Mouse (Mus musculus): ENCODE measurements around the gene Ski. TPM values are rescaled to one million over a fixed set of nuclear protein-coding genes. Genes with fewer than 3 reads are reported as not detected.
A peak's percentile ranks its signal among the peaks of the same experiment; 100 is the strongest.

The Ski gene
- polyA plus RNA-seq, 1 experiment from 2014 or later, result 11.0 TPM

GRCm38 (mm10) chr4:155233878-155234277 lies 11.5 kb upstream of the Ski start:
- Histone ChIP-seq H3K4me1 (replicated peaks) (peaks cover 60% of the 10 kb centered on the region), H3K4me3 (peak overlapping the region; percentile 29; the same call in 1 of the 2 replicates), H3K36me3 (no peaks in the 10 kb centered on the region), H3K9ac (peak overlapping the region; percentile 55), H3K27me3 (no peaks in the 10 kb centered on the region), H3K9me3 (replicated peaks) (no peaks in the 10 kb centered on the region), H3K27ac (peak overlapping the region; percentile 99), H3K4me2 (peak overlapping the region; percentile 57)
- WGBS, result 3% methylated on average over 10 of the region's 10 CpGs
- peak; percentile 45 for ATAC-seq (replicated peaks; ENCODE audit: insufficient number of reproducible peaks, insufficient read depth, low FRiP score, low read depth)

DNA sequence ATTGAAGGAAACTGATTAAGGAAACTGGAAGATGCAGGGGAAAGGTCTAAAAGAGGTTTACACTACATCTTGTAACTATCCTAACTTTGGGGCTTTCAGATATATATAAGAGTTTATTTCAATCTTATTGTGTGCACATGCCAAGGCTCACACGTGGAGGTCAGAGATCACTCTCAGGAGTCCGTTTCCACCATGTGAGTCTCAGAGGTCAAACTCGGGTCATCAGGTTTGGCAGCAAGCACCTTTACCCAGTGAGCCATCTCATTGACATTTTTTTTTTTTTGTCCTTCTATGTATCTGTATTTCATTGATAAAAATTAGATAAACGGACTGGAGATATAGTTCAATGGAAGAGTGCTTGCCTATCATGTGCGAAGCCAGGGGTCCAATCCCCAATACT lies 6.1 kb upstream of the Ski start:
- Histone ChIP-seq H3K27ac (no peak overlapping the region), H3K4me2 (no peak overlapping the region), H3K9me3 (replicated peaks) (no peaks in the 10 kb centered on the region), H3K36me3 (no peaks in the 10 kb centered on the region), H3K4me1 (replicated peaks) (peaks cover 17% of the 10 kb centered on the region), H3K27me3 (no peaks in the 10 kb centered on the region), H3K4me3 (no peak overlapping the region), H3K9ac (no peak overlapping the region)
- WGBS, result 67% methylated on average over 5 of the region's 5 CpGs
- no peak for ATAC-seq (replicated peaks; ENCODE audit: insufficient number of reproducible peaks, insufficient read depth, low FRiP score, low read depth)

- no peak overlapping the region for H3K4me3 ChIP-seq
- no peak overlapping the region for H3K9ac ChIP-seq
- H3K9me3 ChIP-seq (replicated peaks), result no peaks in the 10 kb centered on the region
- H3K27me3 ChIP-seq, result no peaks in the 10 kb centered on the region
- no peak overlapping the region for H3K4me2 ChIP-seq
- no peak for ATAC-seq (replicated peaks; ENCODE audit: insufficient number of reproducible peaks, insufficient read depth, low FRiP score, low read depth)
- H3K4me1 ChIP-seq (replicated peaks), result peaks cover 13% of the 10 kb centered on the region
- H3K36me3 ChIP-seq, result no peaks in the 10 kb centered on the region
- H3K27ac ChIP-seq, result no peak overlapping the region
- WGBS, result 79% methylated on average over 4 of the region's 4 CpGs
These were observed 5.6 kb upstream of the Ski start for GRCm38 (mm10) chr4:155227986-155228385.

DNA sequence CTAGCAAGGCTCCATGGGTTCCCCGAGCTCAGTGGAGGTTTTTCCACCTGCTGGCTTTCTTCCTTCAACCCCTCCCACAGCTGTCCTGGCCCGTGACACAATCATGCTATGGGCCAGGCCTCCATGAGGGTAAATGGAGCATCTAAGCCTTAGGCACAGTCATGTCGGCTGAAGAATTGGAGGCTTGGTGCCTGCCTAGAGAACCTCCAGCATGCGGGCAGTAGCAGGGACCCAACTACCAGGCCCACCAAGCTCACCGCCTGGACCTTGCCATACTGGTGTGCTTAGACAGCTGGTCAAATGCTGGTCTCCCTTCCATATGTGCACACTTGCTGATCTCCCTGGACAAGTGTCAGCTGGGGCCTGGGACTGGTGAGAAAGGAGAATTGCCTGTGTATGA lies 3.5 kb upstream of the Ski start:
- no peaks in the 10 kb centered on the region for H3K36me3 ChIP-seq
- no peaks in the 10 kb centered on the region for H3K27me3 ChIP-seq
- ATAC-seq (replicated peaks; ENCODE audit: insufficient number of reproducible peaks, insufficient read depth, low FRiP score, low read depth), result no peak
- no peak overlapping the region for H3K9ac ChIP-seq
- peaks cover 10% of the 10 kb centered on the region for H3K4me1 ChIP-seq (replicated peaks)
- WGBS, result 82% methylated on average over 5 of the region's 5 CpGs
- H3K9me3 ChIP-seq (replicated peaks), result no peaks in the 10 kb centered on the region
- no peak overlapping the region for H3K4me3 ChIP-seq
- no peak overlapping the region for H3K27ac ChIP-seq
- no peak overlapping the region for H3K4me2 ChIP-seq

GRCm38 (mm10) chr4:155223594-155224528 lies 1.5 kb upstream of the Ski start:
- Histone ChIP-seq H3K27ac (peak overlapping the region; percentile 95), H3K4me1 (replicated peaks) (peaks cover 28% of the 10 kb centered on the region), H3K9me3 (replicated peaks) (no peaks in the 10 kb centered on the region), H3K36me3 (no peaks in the 10 kb centered on the region), H3K4me2 (peak overlapping the region; percentile 79), H3K4me3 (peak overlapping the region; percentile 91), H3K9ac (peak overlapping the region; percentile 73), H3K27me3 (no peaks in the 10 kb centered on the region)
- 33% methylated on average over 20 of the region's 20 CpGs for WGBS
- ATAC-seq (replicated peaks; ENCODE audit: insufficient number of reproducible peaks, insufficient read depth, low FRiP score, low read depth), result no peak

DNA sequence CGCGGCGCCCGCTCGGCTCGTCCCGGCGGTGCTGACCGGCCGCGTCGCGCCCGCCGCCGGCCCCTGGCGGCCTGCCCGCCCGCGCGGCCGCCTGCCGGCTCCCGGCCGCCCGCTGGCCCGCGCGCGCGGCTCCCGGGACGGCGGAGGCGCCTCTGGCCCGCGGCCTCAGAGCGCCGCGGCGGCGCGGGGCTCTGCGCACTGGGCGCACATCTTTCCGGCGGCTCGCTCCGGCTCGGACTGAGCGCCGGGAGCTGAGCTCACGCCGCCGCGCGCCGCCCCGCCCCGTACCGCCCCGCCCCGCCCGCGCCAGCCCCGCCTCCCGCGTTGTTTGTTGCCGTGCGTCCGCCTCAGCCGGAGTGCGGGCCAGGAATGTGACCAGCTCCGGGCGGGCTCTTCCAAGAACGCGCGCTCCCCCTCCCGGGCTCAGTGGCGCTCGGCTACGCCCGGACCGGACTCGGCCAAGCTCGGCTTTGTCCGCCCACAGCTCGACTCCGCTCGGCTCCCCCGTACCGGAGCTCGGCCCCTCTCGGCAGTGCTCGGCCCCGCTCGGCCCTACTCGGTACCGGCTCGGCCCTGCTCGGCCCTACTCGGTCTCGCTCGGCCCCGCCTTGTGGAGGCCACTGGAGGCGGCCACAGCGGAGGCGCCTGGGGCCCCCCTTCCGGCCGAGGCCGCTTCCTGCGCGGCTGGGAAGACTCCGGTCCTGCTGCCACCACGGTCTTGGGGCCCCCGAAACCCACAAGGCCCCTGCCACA lies 625 bp upstream of the Ski start:
- Histone ChIP-seq H3K36me3 (no peaks in the 10 kb centered on the region), H3K4me3 (peak overlapping the region; percentile 91), H3K9ac (peak overlapping the region; percentile 98), H3K4me2 (peak overlapping the region; percentile 89), H3K27me3 (no peaks in the 10 kb centered on the region), H3K4me1 (replicated peaks) (peaks cover 36% of the 10 kb centered on the region), H3K27ac (peak overlapping the region; percentile 95), H3K9me3 (replicated peaks) (no peaks in the 10 kb centered on the region)
- ATAC-seq (replicated peaks; ENCODE audit: insufficient number of reproducible peaks, insufficient read depth, low FRiP score, low read depth), result peak; percentile 97
- WGBS, result 1% methylated on average over 98 of the region's 116 CpGs

- H3K9ac ChIP-seq, result peak overlapping the region; percentile 98
- H3K4me3 ChIP-seq, result peak overlapping the region; percentile 91
- ATAC-seq (replicated peaks; ENCODE audit: insufficient number of reproducible peaks, insufficient read depth, low FRiP score, low read depth), result no peak
These were observed 517 bp downstream of the Ski start for GRCm38 (mm10) chr4:155221599-155222551.

DNA sequence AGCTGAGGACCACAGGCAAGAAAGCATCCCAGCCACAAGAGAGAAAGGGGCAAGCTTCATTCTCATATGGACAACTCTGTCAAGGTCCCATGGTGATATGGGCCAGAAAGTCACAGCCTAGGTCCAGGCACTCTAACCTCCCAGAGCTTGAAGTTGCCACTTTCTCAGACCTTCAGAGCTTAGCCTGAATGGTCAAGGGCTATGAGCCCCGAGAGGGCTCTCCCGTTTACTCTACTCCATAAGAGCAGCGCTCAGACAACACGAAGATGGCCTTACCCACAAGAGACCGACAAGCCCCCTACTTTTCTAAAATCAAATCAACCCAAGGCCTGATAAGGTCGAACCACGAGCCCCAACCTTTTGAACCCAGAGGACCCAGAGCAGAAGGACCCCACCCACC lies 1.3 kb downstream of the Ski start:
- WGBS, result under 1% methylated on average over 7 of the region's 7 CpGs
- peaks cover 55% of the 10 kb centered on the region for H3K4me1 ChIP-seq (replicated peaks)
- H3K27me3 ChIP-seq, result no peaks in the 10 kb centered on the region
- H3K27ac ChIP-seq, result peak overlapping the region; percentile 81
- no peaks in the 10 kb centered on the region for H3K36me3 ChIP-seq
- peak overlapping the region; percentile 91 for H3K4me3 ChIP-seq
- H3K4me2 ChIP-seq, result peak overlapping the region; percentile 89
- ATAC-seq (replicated peaks; ENCODE audit: insufficient number of reproducible peaks, insufficient read depth, low FRiP score, low read depth), result no peak
- peak overlapping the region; percentile 98 for H3K9ac ChIP-seq
- H3K9me3 ChIP-seq (replicated peaks), result no peaks in the 10 kb centered on the region

More at GRCm38 (mm10) chr4:155221599-155222551, 517 bp downstream of the Ski start:
- peak overlapping the region; percentile 89 for H3K4me2 ChIP-seq
- no peaks in the 10 kb centered on the region for H3K27me3 ChIP-seq
- peaks cover 48% of the 10 kb centered on the region for H3K4me1 ChIP-seq (replicated peaks)
- H3K36me3 ChIP-seq, result no peaks in the 10 kb centered on the region
- WGBS, result under 1% methylated on average over 62 of the region's 93 CpGs
- no peaks in the 10 kb centered on the region for H3K9me3 ChIP-seq (replicated peaks)
- peak overlapping the region; percentile 81 for H3K27ac ChIP-seq

DNA sequence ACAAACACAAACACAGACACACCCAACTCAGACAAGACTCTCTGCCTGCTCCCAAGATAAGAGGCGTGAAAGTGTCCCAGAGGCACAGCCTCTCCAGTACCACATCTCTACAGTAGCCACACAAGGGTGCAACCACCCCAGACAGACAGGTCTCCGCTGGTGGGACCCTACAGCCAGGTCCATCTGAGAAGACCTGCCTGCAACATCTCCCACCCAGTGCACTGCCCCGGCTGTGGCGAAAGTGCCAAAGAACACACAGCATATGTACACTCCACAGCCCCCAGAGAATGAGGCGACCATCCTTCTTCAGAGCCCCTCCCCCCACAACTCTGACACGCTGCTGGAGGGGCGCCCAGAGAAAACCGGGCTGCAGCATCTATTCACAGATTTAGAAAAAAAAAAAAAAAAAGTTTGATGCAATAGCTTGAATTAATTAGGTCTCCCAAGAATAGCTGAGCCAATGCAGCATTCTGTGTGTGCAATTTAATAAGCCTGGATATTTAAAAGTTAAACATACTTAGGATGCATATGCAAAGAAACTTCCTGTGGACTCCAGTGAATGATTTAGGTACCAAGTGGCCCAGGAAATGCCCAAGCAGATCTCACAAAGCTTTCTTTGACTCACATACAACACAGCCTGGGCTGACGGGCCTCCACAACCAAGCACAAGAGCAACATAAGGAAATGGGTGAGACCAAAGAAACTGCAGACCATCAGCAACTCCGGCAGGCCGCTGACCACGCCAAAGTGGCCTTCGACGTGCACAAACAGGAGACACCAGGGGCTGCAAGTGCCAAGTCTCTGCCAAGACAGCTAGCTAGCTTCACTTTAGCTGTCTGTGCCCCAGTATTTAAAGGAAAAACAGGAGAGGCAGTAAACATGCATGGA lies 1.9 kb downstream of the Ski start:
- Histone ChIP-seq H3K4me3 (peak overlapping the region; percentile 91), H3K27me3 (no peaks in the 10 kb centered on the region), H3K27ac (peak overlapping the region; percentile 81), H3K4me2 (peak overlapping the region; percentile 89), H3K9ac (peak overlapping the region; percentile 98), H3K9me3 (replicated peaks) (no peaks in the 10 kb centered on the region), H3K36me3 (no peaks in the 10 kb centered on the region), H3K4me1 (replicated peaks) (peaks cover 62% of the 10 kb centered on the region)
- WGBS, result 6% methylated on average over 14 of the region's 14 CpGs
- ATAC-seq (replicated peaks; ENCODE audit: insufficient number of reproducible peaks, insufficient read depth, low FRiP score, low read depth), result no peak
